Mouse (Mus musculus): ENCODE data around the gene Mettl7a1.
"Not testable (repeated sequence)": the region's sequence is repeated elsewhere in the genome, so short reads cannot be mapped to it uniquely, and the experiment has no call there.

Gene Mettl7a1

GRCm38 (mm10) chr15:100300499-100300898 lies 3.4 kb upstream of the Mettl7a1 start:
- no peak for DNase-seq (ENCODE audit: low read depth, low spot score)

- DNase-seq (ENCODE audit: low read depth, low spot score): no peak
These were observed 2.4 kb upstream of the Mettl7a1 start for GRCm38 (mm10) chr15:100301556-100301955.

GRCm38 (mm10) chr15:100303428-100304018 lies 417 bp upstream of the Mettl7a1 start:
- DNase-seq (ENCODE audit: low read depth, low spot score): no peak

- DNase-seq (ENCODE audit: low read depth, low spot score): no peak
These were observed 2.3 kb downstream of the Mettl7a1 start for GRCm38 (mm10) chr15:100306201-100306600.

- DNase-seq (ENCODE audit: low read depth, low spot score): peak; percentile 75
These were observed 3.6 kb downstream of the Mettl7a1 start for GRCm38 (mm10) chr15:100307438-100308096.

- DNase-seq (ENCODE audit: low read depth, low spot score): no peak
These were observed 8.4 kb downstream of the Mettl7a1 start for GRCm38 (mm10) chr15:100312346-100312745.

- DNase-seq (ENCODE audit: low read depth, low spot score): no peak
These were observed 10.7 kb downstream of the Mettl7a1 start for GRCm38 (mm10) chr15:100314448-100315145.

DNA sequence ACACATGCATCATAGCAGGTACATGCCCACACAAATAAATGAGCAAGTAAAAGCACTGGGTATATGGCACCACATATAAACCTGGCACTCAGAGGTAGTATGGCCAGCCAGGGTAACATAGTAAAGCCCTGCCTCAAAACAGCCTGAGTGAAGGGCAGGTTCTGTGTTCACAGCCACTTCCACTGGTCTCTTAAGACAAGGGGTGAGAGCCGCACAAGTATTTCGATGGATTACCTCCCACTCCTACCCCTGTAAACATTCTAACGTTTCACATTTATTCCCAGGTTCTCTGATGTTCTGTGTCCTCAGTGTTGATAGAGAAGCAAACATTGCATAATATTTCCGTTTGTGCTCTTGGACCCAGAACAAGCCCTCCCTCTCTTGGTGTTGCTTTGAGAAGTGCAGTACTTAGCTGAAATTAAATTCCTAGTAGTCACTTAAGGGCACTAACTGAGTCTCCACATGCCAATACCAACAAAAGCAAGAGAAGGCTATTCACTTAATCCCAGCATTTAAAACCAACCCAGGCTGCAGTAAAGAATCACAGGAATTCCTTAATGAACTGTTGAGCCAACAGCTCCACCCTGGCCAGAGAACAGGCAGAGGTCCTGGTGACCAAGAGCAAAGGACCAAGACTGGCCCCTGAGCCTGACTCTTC lies 14.2 kb downstream of the Mettl7a1 start:
- peak; percentile 41 for DNase-seq (ENCODE audit: low read depth, low spot score)

GRCm38 (mm10) chr15:100319884-100320283 lies 15.9 kb downstream of the Mettl7a1 start:
- no peak for DNase-seq (ENCODE audit: low read depth, low spot score)

- peak; percentile 51 for DNase-seq (ENCODE audit: low read depth, low spot score)
These were observed 16.5 kb downstream of the Mettl7a1 start for GRCm38 (mm10) chr15:100320295-100320905.

GRCm38 (mm10) chr15:100321134-100321533 lies 17.2 kb downstream of the Mettl7a1 start:
- peak; percentile 58 for DNase-seq (ENCODE audit: low read depth, low spot score)

GRCm38 (mm10) chr15:100324021-100324591 lies 20.2 kb downstream of the Mettl7a1 start:
- DNase-seq (ENCODE audit: low read depth, low spot score): no peak

GRCm38 (mm10) chr15:100325235-100325634 lies 21.3 kb downstream of the Mettl7a1 start:
- no peak for DNase-seq (ENCODE audit: low read depth, low spot score)

- not testable (repeated sequence) for DNase-seq (ENCODE audit: low read depth, low spot score)
These were observed 24.1 kb downstream of the Mettl7a1 start for GRCm38 (mm10) chr15:100328089-100328488.

- DNase-seq (ENCODE audit: low read depth, low spot score): not testable (repeated sequence)
These were observed 25.4 kb downstream of the Mettl7a1 start for GRCm38 (mm10) chr15:100329336-100329735.

DNA sequence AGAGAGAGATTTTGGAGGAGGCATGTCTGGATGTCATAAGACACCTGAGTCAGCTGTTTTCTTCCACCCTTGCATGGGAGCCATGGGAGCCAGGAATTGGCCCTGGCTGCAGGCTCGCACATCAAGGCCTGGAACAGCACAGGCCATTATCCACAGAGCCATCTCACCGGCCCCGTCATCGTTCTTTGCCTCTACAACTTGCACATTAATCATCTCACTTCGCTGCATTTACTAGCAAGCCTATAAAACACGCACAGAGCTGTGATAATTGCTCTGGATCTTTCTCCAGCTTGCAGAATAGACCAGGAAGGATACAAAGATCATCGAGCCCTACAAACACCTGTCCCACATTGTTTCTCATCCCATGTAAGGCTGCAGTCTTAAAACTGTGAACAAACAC lies 26.8 kb downstream of the Mettl7a1 start:
- DNase-seq (ENCODE audit: low read depth, low spot score): no peak

- DNase-seq (ENCODE audit: low read depth, low spot score): not testable (repeated sequence)
These were observed 28.4 kb downstream of the Mettl7a1 start for GRCm38 (mm10) chr15:100332077-100332961.

- DNase-seq (ENCODE audit: low read depth, low spot score): no peak
These were observed 30.7 kb downstream of the Mettl7a1 start, which contains the start of gene Mettl7a3 for GRCm38 (mm10) chr15:100334629-100335028. TSS of gene Mettl7a3 (plus strand) at chr15:100334929.

- DNase-seq (ENCODE audit: low read depth, low spot score): not testable (repeated sequence)
These were observed 33.4 kb downstream of the Mettl7a1 start for GRCm38 (mm10) chr15:100337328-100337727.

GRCm38 (mm10) chr15:100337847-100338246 lies 33.9 kb downstream of the Mettl7a1 start:
- DNase-seq (ENCODE audit: low read depth, low spot score): not testable (repeated sequence)

Measured in skeletal muscle tissue, adult 2 months (tissue).